Mouse (Mus musculus) granulocyte monocyte progenitor cell, adult 5-6 weeks (primary cell): ENCODE measurements around the gene Eid1. TPM values are rescaled to one million over a fixed set of nuclear protein-coding genes. Genes with fewer than 3 reads are reported as not detected.

Source experiments
- ATAC-seq: replicated peaks from 2 replicates; pipeline ENCODE4 v1.8.0; 2016; ENCODE audit warnings: mild to moderate bottlenecking, moderate TSS enrichment, inconsistent platforms; ENCODE audit not compliant: poor library complexity, severe bottlenecking
- total RNA-seq, 2 experiments: library from RNA; stranded (forward) in 1 of 2; stranded (reverse) in 1 of 2; fragments of 200-712, 200-1000 nt in 1 of 2; fragments of >200 nt in 1 of 2; fragmentation: Nextera tagmentation in 1 of 2; gene quantifications; 2 replicates each; pipeline ENCODE4 v1.2.3; 2014 to 2017

The Eid1 gene
- total RNA-seq (2014; fragmentation: Nextera tagmentation) (68.2 and 71.7 TPM in 2 replicates), total RNA-seq (2017) (121 and 142 TPM in 2 replicates)

- peak; percentile 91 for ATAC-seq
Observed at GRCm38 (mm10) chr2:125672957-125673631, at the start of gene Eid1. TSS of gene Eid1 (plus strand) at chr2:125673095.

- 0 out of 2 replicates have a peak, but pooled peaks have one; percentile 11 for ATAC-seq
Observed at GRCm38 (mm10) chr2:125623211-125623610, 49.7 kb upstream of the Eid1 start.

- ATAC-seq, result no peak
Observed at GRCm38 (mm10) chr2:125624127-125624685, 48.7 kb upstream of the Eid1 start.

- peak; percentile 96 for ATAC-seq
Observed at GRCm38 (mm10) chr2:125624837-125625351, 48.0 kb upstream of the Eid1 start, which contains the start of gene Cep152. TSS of gene Cep152 (minus strand) at chr2:125625113.

GRCm38 (mm10) chr2:125626536-125626935 is 46.4 kb upstream of the Eid1 start:
- no peak for ATAC-seq

GRCm38 (mm10) chr2:125628487-125628886 is 44.4 kb upstream of the Eid1 start:
- no peak for ATAC-seq

GRCm38 (mm10) chr2:125630010-125630409 is 42.9 kb upstream of the Eid1 start:
- ATAC-seq, result no peak

GRCm38 (mm10) chr2:125637331-125637730 is 35.6 kb upstream of the Eid1 start:
- no peak for ATAC-seq

- ATAC-seq, result no peak
Observed at GRCm38 (mm10) chr2:125644912-125645311, 28.0 kb upstream of the Eid1 start.

GRCm38 (mm10) chr2:125650038-125650437 is 22.9 kb upstream of the Eid1 start:
- ATAC-seq, result no peak

- no peak for ATAC-seq
Observed at GRCm38 (mm10) chr2:125650742-125651352, 22.0 kb upstream of the Eid1 start.

- no peak for ATAC-seq
Observed at GRCm38 (mm10) chr2:125651563-125651962, 21.3 kb upstream of the Eid1 start.

- ATAC-seq, result no peak
Observed at GRCm38 (mm10) chr2:125653286-125653685, 19.6 kb upstream of the Eid1 start.

GRCm38 (mm10) chr2:125655391-125655790 is 17.5 kb upstream of the Eid1 start:
- no peak for ATAC-seq

GRCm38 (mm10) chr2:125659823-125660536 is 12.9 kb upstream of the Eid1 start:
- ATAC-seq, result peak; percentile 87

- ATAC-seq, result peak; percentile 14; the same call in 1 of the 2 replicates
Observed at GRCm38 (mm10) chr2:125660537-125661130, 12.3 kb upstream of the Eid1 start.

- ATAC-seq, result no peak
Observed at GRCm38 (mm10) chr2:125661156-125661555, 11.7 kb upstream of the Eid1 start.

- ATAC-seq, result no peak
Observed at GRCm38 (mm10) chr2:125662517-125662916, 10.4 kb upstream of the Eid1 start.

- ATAC-seq, result no peak
Observed at GRCm38 (mm10) chr2:125665213-125665612, 7.7 kb upstream of the Eid1 start.

- no peak for ATAC-seq
Observed at GRCm38 (mm10) chr2:125665909-125666308, 7.0 kb upstream of the Eid1 start.
